Mouse (Mus musculus): ENCODE measurements around the gene Znhit3. TPM values are rescaled to one million over a fixed set of nuclear protein-coding genes. Genes with fewer than 3 reads are reported as not detected.
A peak's percentile ranks its signal among the peaks of the same experiment; 100 is the strongest.

Gene Znhit3
- polyA plus RNA-seq, 1 experiment from 2014 or later = 70.1 TPM

- H3K9ac ChIP-seq (ENCODE audit: low read length) = no peak overlapping the region
- H3K27ac ChIP-seq (ENCODE audit: low read depth, low read length) = no peak overlapping the region
- H3K4me1 ChIP-seq (ENCODE audit: control insufficient read depth, insufficient read depth, low read length) = no peaks in the 10 kb centered on the region
- H3K36me3 ChIP-seq (ENCODE audit: control insufficient read depth, insufficient read depth, low read length) = no peaks in the 10 kb centered on the region; the same call in 1 of the 2 replicates
- WGBS = 96% methylated on average over 8 of the region's 8 CpGs
- no peaks in the 10 kb centered on the region for H3K9me3 ChIP-seq (ENCODE audit: control insufficient read depth, low read length)
- no peak overlapping the region for H3K4me3 ChIP-seq (ENCODE audit: low read depth, low read length)
- H3K4me2 ChIP-seq (ENCODE audit: low read depth) = no peak overlapping the region
- DNase-seq (ENCODE audit: low spot score) = no peak
- ATAC-seq (ENCODE audit: insufficient read depth, low FRiP score, low TSS enrichment) = no peak
- no peaks in the 10 kb centered on the region for H3K27me3 ChIP-seq (ENCODE audit: control insufficient read depth, insufficient read depth, low read length)
These were observed 28.1 kb downstream of the Znhit3 start for GRCm38 (mm10) chr11:84888025-84888424.

- no peak for ATAC-seq (ENCODE audit: insufficient read depth, low FRiP score, low TSS enrichment)
- H3K27me3 ChIP-seq (ENCODE audit: control insufficient read depth, insufficient read depth, low read length) = no peaks in the 10 kb centered on the region
- H3K9me3 ChIP-seq (ENCODE audit: control insufficient read depth, low read length) = no peaks in the 10 kb centered on the region
- H3K36me3 ChIP-seq (ENCODE audit: control insufficient read depth, insufficient read depth, low read length) = no peaks in the 10 kb centered on the region
- no peak overlapping the region for H3K27ac ChIP-seq (ENCODE audit: low read depth, low read length)
- no peaks in the 10 kb centered on the region for H3K4me1 ChIP-seq (ENCODE audit: control insufficient read depth, insufficient read depth, low read length)
- no peak overlapping the region for H3K4me2 ChIP-seq (ENCODE audit: low read depth)
- 83% methylated on average over 9 of the region's 11 CpGs for WGBS
- H3K9ac ChIP-seq (ENCODE audit: low read length) = no peak overlapping the region
- no peak overlapping the region for H3K4me3 ChIP-seq (ENCODE audit: low read depth, low read length)
- DNase-seq (ENCODE audit: low spot score) = no peak
These were observed 29.2 kb downstream of the Znhit3 start for GRCm38 (mm10) chr11:84886767-84887511.

- ATAC-seq (ENCODE audit: insufficient read depth, low FRiP score, low TSS enrichment) (no peak), DNase-seq (ENCODE audit: low spot score) (no peak)
- H3K4me2 ChIP-seq (ENCODE audit: low read depth) = no peak overlapping the region
- no peaks in the 10 kb centered on the region for H3K36me3 ChIP-seq (ENCODE audit: control insufficient read depth, insufficient read depth, low read length)
- no peaks in the 10 kb centered on the region for H3K27me3 ChIP-seq (ENCODE audit: control insufficient read depth, insufficient read depth, low read length)
- no peaks in the 10 kb centered on the region for H3K9me3 ChIP-seq (ENCODE audit: control insufficient read depth, low read length)
- H3K4me3 ChIP-seq (ENCODE audit: low read depth, low read length) = no peak overlapping the region
- no peak overlapping the region for H3K27ac ChIP-seq (ENCODE audit: low read depth, low read length)
- 94% methylated on average over 5 of the region's 5 CpGs for WGBS
- peaks cover 4% of the 10 kb centered on the region for H3K4me1 ChIP-seq (ENCODE audit: control insufficient read depth, insufficient read depth, low read length)
- no peak overlapping the region for H3K9ac ChIP-seq (ENCODE audit: low read length)
These were observed 29.9 kb downstream of the Znhit3 start for GRCm38 (mm10) chr11:84886236-84886635.

- Histone ChIP-seq H3K4me1 (ENCODE audit: control insufficient read depth, insufficient read depth, low read length) (peaks cover 10% of the 10 kb centered on the region), H3K27me3 (ENCODE audit: control insufficient read depth, insufficient read depth, low read length) (no peaks in the 10 kb centered on the region), H3K9ac (ENCODE audit: low read length) (no peak overlapping the region), H3K36me3 (ENCODE audit: control insufficient read depth, insufficient read depth, low read length) (no peaks in the 10 kb centered on the region), H3K4me3 (ENCODE audit: low read depth, low read length) (no peak overlapping the region), H3K27ac (ENCODE audit: low read depth, low read length) (no peak overlapping the region), H3K4me2 (ENCODE audit: low read depth) (no peak overlapping the region), H3K9me3 (ENCODE audit: control insufficient read depth, low read length) (no peaks in the 10 kb centered on the region)
- 86% methylated on average over 4 of the region's 4 CpGs for WGBS
- no peak for ATAC-seq (ENCODE audit: insufficient read depth, low FRiP score, low TSS enrichment)
- DNase-seq (ENCODE audit: low spot score) = no peak
These were observed 30.9 kb downstream of the Znhit3 start for GRCm38 (mm10) chr11:84885238-84885637.

GRCm38 (mm10) chr11:84882346-84882745, 33.8 kb downstream of the Znhit3 start:
- no peak for ATAC-seq (ENCODE audit: insufficient read depth, low FRiP score, low TSS enrichment)
- H3K27ac ChIP-seq (ENCODE audit: low read depth, low read length) = no peak overlapping the region
- no peaks in the 10 kb centered on the region for H3K27me3 ChIP-seq (ENCODE audit: control insufficient read depth, insufficient read depth, low read length)
- DNase-seq (ENCODE audit: low spot score) = no peak
- H3K4me2 ChIP-seq (ENCODE audit: low read depth) = no peak overlapping the region
- WGBS = 94% methylated on average over 7 of the region's 7 CpGs
- no peak overlapping the region for H3K4me3 ChIP-seq (ENCODE audit: low read depth, low read length)
- H3K9ac ChIP-seq (ENCODE audit: low read length) = no peak overlapping the region
- H3K4me1 ChIP-seq (ENCODE audit: control insufficient read depth, insufficient read depth, low read length) = peaks cover 10% of the 10 kb centered on the region
- no peaks in the 10 kb centered on the region for H3K36me3 ChIP-seq (ENCODE audit: control insufficient read depth, insufficient read depth, low read length)
- H3K9me3 ChIP-seq (ENCODE audit: control insufficient read depth, low read length) = no peaks in the 10 kb centered on the region

- H3K27me3 ChIP-seq (ENCODE audit: control insufficient read depth, insufficient read depth, low read length) = no peaks in the 10 kb centered on the region
- H3K27ac ChIP-seq (ENCODE audit: low read depth, low read length) = peak overlapping the region; percentile 86; the same call in 1 of the 2 replicates
- H3K9ac ChIP-seq (ENCODE audit: low read length) = peak overlapping the region; percentile 87
- DNase-seq (ENCODE audit: low spot score) (no peak), ATAC-seq (ENCODE audit: insufficient read depth, low FRiP score, low TSS enrichment) (no peak)
- peak overlapping the region; percentile 95 for H3K4me2 ChIP-seq (ENCODE audit: low read depth)
- WGBS = 57% methylated on average over 9 of the region's 9 CpGs
- H3K4me3 ChIP-seq (ENCODE audit: low read depth, low read length) = peak overlapping the region; percentile 82
- H3K36me3 ChIP-seq (ENCODE audit: control insufficient read depth, insufficient read depth, low read length) = no peaks in the 10 kb centered on the region
- peaks cover 10% of the 10 kb centered on the region for H3K4me1 ChIP-seq (ENCODE audit: control insufficient read depth, insufficient read depth, low read length)
- H3K9me3 ChIP-seq (ENCODE audit: control insufficient read depth, low read length) = no peaks in the 10 kb centered on the region
These were observed 35.2 kb downstream of the Znhit3 start for GRCm38 (mm10) chr11:84880971-84881370.

- no peaks in the 10 kb centered on the region for H3K9me3 ChIP-seq (ENCODE audit: control insufficient read depth, low read length)
- peak overlapping the region; percentile 87 for H3K9ac ChIP-seq (ENCODE audit: low read length)
- DNase-seq (ENCODE audit: low spot score) = peak; percentile 66
- H3K27me3 ChIP-seq (ENCODE audit: control insufficient read depth, insufficient read depth, low read length) = no peaks in the 10 kb centered on the region
- H3K4me3 ChIP-seq (ENCODE audit: low read depth, low read length) = peak overlapping the region; percentile 82
- peak overlapping the region; percentile 95 for H3K4me2 ChIP-seq (ENCODE audit: low read depth)
- peak; percentile 42 for ATAC-seq (ENCODE audit: insufficient read depth, low FRiP score, low TSS enrichment)
- peak overlapping the region; percentile 86 for H3K27ac ChIP-seq (ENCODE audit: low read depth, low read length)
- peaks cover 10% of the 10 kb centered on the region for H3K4me1 ChIP-seq (ENCODE audit: control insufficient read depth, insufficient read depth, low read length)
- no peaks in the 10 kb centered on the region for H3K36me3 ChIP-seq (ENCODE audit: control insufficient read depth, insufficient read depth, low read length)
- 1% methylated on average over 23 of the region's 24 CpGs for WGBS
These were observed 35.7 kb downstream of the Znhit3 start for GRCm38 (mm10) chr11:84880465-84880961.

GRCm38 (mm10) chr11:84879772-84880464, 36.2 kb downstream of the Znhit3 start, which contains the start of the genes Myo19 and Pigw:
TSS of gene Myo19 (plus strand) at chr11:84880148.
TSS of gene Pigw (minus strand) at chr11:84880285.
- no peaks in the 10 kb centered on the region for H3K27me3 ChIP-seq (ENCODE audit: control insufficient read depth, insufficient read depth, low read length)
- WGBS = under 1% methylated on average over 60 of the region's 81 CpGs
- DNase-seq (ENCODE audit: low spot score) (peak; percentile 89), ATAC-seq (ENCODE audit: insufficient read depth, low FRiP score, low TSS enrichment) (peak; percentile 92)
- H3K4me2 ChIP-seq (ENCODE audit: low read depth) = peak within 1 kb of the TSS; percentile 95
- no peaks in the 10 kb centered on the region for H3K9me3 ChIP-seq (ENCODE audit: control insufficient read depth, low read length)
- H3K27ac ChIP-seq (ENCODE audit: low read depth, low read length) = peak within 1 kb of the TSS; percentile 86
- H3K4me1 ChIP-seq (ENCODE audit: control insufficient read depth, insufficient read depth, low read length) = peaks cover 10% of the 10 kb centered on the region
- peak within 1 kb of the TSS; percentile 87 for H3K9ac ChIP-seq (ENCODE audit: low read length)
- peak within 1 kb of the TSS; percentile 82 for H3K4me3 ChIP-seq (ENCODE audit: low read depth, low read length)
- H3K36me3 ChIP-seq (ENCODE audit: control insufficient read depth, insufficient read depth, low read length) = no peaks in the 10 kb centered on the region
